Mouse (Mus musculus) kidney, postnatal 0 days (tissue): ENCODE measurements around the gene Naa80. TPM values are rescaled to one million over a fixed set of nuclear protein-coding genes. Genes with fewer than 3 reads are reported as not detected.
A peak's percentile ranks its signal among the peaks of the same experiment; 100 is the strongest.

Source experiments
- ATAC-seq: fragments of 200-750 bp; cut with Nextera tagmentation; replicated peaks from 2 replicates; pipeline ENCODE4 v1.8.0; 2017; ENCODE audit warnings: low read depth, moderate number of reproducible peaks, moderate TSS enrichment, moderate library complexity; ENCODE audit not compliant: low FRiP score
- DNase-seq: peaks from one replicate; pipeline ENCODE4 v3.0.0-alpha.2; 2016; ENCODE audit warnings: low spot score
- H3K27ac ChIP-seq: fragments of 300-500 bp; sonication (generic); 2 replicates; pipeline ENCODE4 v1.5.1; 2014; ENCODE audit warnings: mild to moderate bottlenecking
- H3K27me3 ChIP-seq: fragments of 300-500 bp; sonication (generic); 2 replicates; pipeline ENCODE4 v1.6.1; 2014; ENCODE audit warnings: low read length, mixed read lengths; ENCODE audit not compliant: insufficient read depth
- H3K36me3 ChIP-seq: fragments of 300-500 bp; sonication (generic); 2 replicates; pipeline ENCODE4 v1.6.1; 2014; ENCODE audit warnings: low read length, mixed read lengths; ENCODE audit not compliant: insufficient read depth
- H3K4me1 ChIP-seq: fragments of 300-500 bp; sonication (generic); replicated peaks from 2 replicates; pipeline ENCODE4 v1.6.1; 2014; ENCODE audit warnings: antibody characterized with exemption, low read length, mixed read lengths; ENCODE audit not compliant: insufficient read depth
- H3K4me2 ChIP-seq: fragments of 300-500 bp; sonication (generic); 2 replicates; pipeline ENCODE4 v1.6.1; 2014; ENCODE audit warnings: mild to moderate bottlenecking, low read length, moderate library complexity, mixed read lengths
- H3K4me3 ChIP-seq: fragments of 300-500 bp; sonication (generic); replicated peaks from 2 replicates; pipeline ENCODE4 v1.5.1; 2014; ENCODE audit warnings: low read depth, low read length
- H3K9ac ChIP-seq: fragments of 300-500 bp; sonication (generic); 2 replicates; pipeline ENCODE4 v1.6.1; 2014; ENCODE audit warnings: low read depth, low read length
- H3K9me3 ChIP-seq: fragments of 300-500 bp; sonication (generic); replicated peaks from 2 replicates; pipeline ENCODE4 v1.6.1; 2016; ENCODE audit warnings: low read length, inconsistent platforms, mixed read lengths
- CTCF ChIP-seq: IDR thresholded peaks from 2 replicates; pipeline ENCODE4 v1.5.1; 2016; ENCODE audit warnings: antibody characterized with exemption, low read depth, mild to moderate bottlenecking, moderate library complexity
- WGBS: fragments of 180-500 bp; shearing (Covaris S2); extraction: QIAGEN DNeasy Blood & Tissue Kit; methylation state at CpG from one replicate; pipeline ENCODE4 v1.1.7; 2014; 5-methylcytosine and 5-hydroxymethylcytosine counted together
- polyA plus RNA-seq: library from polyadenylated mRNA; unstranded; fragments of >200 nt; fragmentation: Nextera tagmentation; extraction: Ambion mirVana; gene quantifications from 2 replicates; pipeline ENCODE4 v1.2.1, GENCODE M21; 2015

Gene Naa80
- polyA plus RNA-seq, 1 experiment from 2014 or later, result 22.3 TPM

GRCm38 (mm10) chr9:107631861-107632260, 53.2 kb downstream of the Naa80 start:
- 86% methylated on average over 8 of the region's 8 CpGs for whole genome bisulfite sequencing

DNA sequence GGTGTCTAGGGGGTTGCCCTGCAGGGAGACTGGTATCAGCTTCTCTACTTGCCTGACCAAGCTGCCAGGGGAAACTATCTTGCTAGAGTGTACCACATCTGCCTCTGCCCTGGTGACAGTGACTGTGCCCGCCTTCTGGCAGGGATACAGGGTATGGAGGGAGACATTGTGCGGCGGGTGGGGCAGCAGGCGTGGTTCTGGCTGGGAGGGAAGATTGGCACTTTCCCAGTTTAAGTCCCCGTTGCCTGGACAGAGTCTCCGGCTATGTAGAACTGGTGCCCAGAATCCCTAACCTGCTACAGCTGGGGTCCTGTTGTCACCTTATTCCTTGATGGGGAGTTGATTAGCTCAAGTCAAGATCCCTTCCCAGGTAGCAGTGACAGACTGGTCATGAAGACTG, 53.8 kb downstream of the Naa80 start:
- 48% methylated on average over 6 of the region's 6 CpGs for WGBS
- peak overlapping the region; percentile 72 for H3K4me3 ChIP-seq
- H3K9ac ChIP-seq, result peak overlapping the region; percentile 91
- TF ChIP-seq CTCF, result no peak
- H3K27me3 ChIP-seq, result no peaks in the 10 kb centered on the region
- no peak for DNase-seq
- peak overlapping the region; percentile 92 for H3K27ac ChIP-seq
- H3K9me3 ChIP-seq, result no peaks in the 10 kb centered on the region
- no peak for ATAC-seq
- no peaks in the 10 kb centered on the region for H3K36me3 ChIP-seq
- peaks cover 49% of the 10 kb centered on the region for H3K4me1 ChIP-seq
- peak overlapping the region; percentile 98 for H3K4me2 ChIP-seq

More at GRCm38 (mm10) chr9:107631861-107632260, 53.2 kb downstream of the Naa80 start:
- TF ChIP-seq CTCF, result no peak
- Histone ChIP-seq H3K4me1 (peaks cover 55% of the 10 kb centered on the region), H3K9ac (0 out of 2 replicates have a peak overlapping the region, but pooled peaks have one; percentile 18), H3K4me2 (peak overlapping the region; percentile 98), H3K9me3 (no peaks in the 10 kb centered on the region), H3K4me3 (no peak overlapping the region), H3K27me3 (no peaks in the 10 kb centered on the region), H3K27ac (peak overlapping the region; percentile 92; the same call in 1 of the 2 replicates), H3K36me3 (no peaks in the 10 kb centered on the region)
- no peak for DNase-seq
- no peak for ATAC-seq

GRCm38 (mm10) chr9:107633091-107633660, 54.5 kb downstream of the Naa80 start:
- no peak; the same call in 1 of the 2 replicates for ATAC-seq
- Histone ChIP-seq H3K4me3 (peak overlapping the region; percentile 72), H3K36me3 (no peaks in the 10 kb centered on the region), H3K27ac (peak overlapping the region; percentile 92), H3K27me3 (no peaks in the 10 kb centered on the region), H3K9ac (peak overlapping the region; percentile 91), H3K4me1 (peaks cover 42% of the 10 kb centered on the region), H3K4me2 (peak overlapping the region; percentile 98), H3K9me3 (no peaks in the 10 kb centered on the region)
- TF ChIP-seq CTCF, result no peak
- peak; percentile 93 for DNase-seq
- 2% methylated on average over 29 of the region's 33 CpGs for WGBS

Other genes starting within 250 kb of the Naa80 start
- 10.1 and 11.5 TPM in 2 replicates for gene Hemk1, start 240.5 kb upstream of the Naa80 start, polyA plus RNA-seq
- gene 6430571L13Rik, start 238.3 kb upstream of the Naa80 start, polyA plus RNA-seq, result 2.0 and 2.2 TPM in 2 replicates
- gene Cacna2d2, start 179.3 kb upstream of the Naa80 start, polyA plus RNA-seq, result 0.64 TPM in 2 replicates
- 53.2 and 54.7 TPM in 2 replicates for gene Tmem115, start 44.9 kb upstream of the Naa80 start, polyA plus RNA-seq
- gene Cyb561d2, start 36.7 kb upstream of the Naa80 start, polyA plus RNA-seq, result 50.1 and 53.9 TPM in 2 replicates
- 43.8 and 45.5 TPM in 2 replicates for gene Nprl2, start 36.7 kb upstream of the Naa80 start, polyA plus RNA-seq
- gene Zmynd10, start 31.6 kb upstream of the Naa80 start, polyA plus RNA-seq, result 6.7 and 7.9 TPM in 2 replicates
- 49.8 and 53.6 TPM in 2 replicates for gene Rassf1, start 27.3 kb upstream of the Naa80 start, polyA plus RNA-seq
- 52.1 and 53.0 TPM in 2 replicates for gene Tusc2, start 15.6 kb upstream of the Naa80 start, polyA plus RNA-seq
- gene Hyal2, start 10.9 kb upstream of the Naa80 start, polyA plus RNA-seq, result 87.7 and 88.8 TPM in 2 replicates
- 5.0 and 6.0 TPM in 2 replicates for gene Hyal1, start 2.0 kb upstream of the Naa80 start, polyA plus RNA-seq
- 1.3 and 2.0 TPM in 2 replicates for gene Hyal3, start 1.9 kb downstream of the Naa80 start, polyA plus RNA-seq
- gene Ifrd2, start 8.8 kb downstream of the Naa80 start, polyA plus RNA-seq, result 28.9 and 29.9 TPM in 2 replicates
- gene Sema3b, start 30.3 kb downstream of the Naa80 start, polyA plus RNA-seq, result 30.5 and 33.3 TPM in 2 replicates
- 351 and 359 TPM in 2 replicates for gene Gnai2, start 56.5 kb downstream of the Naa80 start, polyA plus RNA-seq
- gene Slc38a3, start 90.6 kb downstream of the Naa80 start, polyA plus RNA-seq, result 12.9 and 14.7 TPM in 2 replicates
- 0.89 and 1.2 TPM in 2 replicates for gene Gnat1, start 100.8 kb downstream of the Naa80 start, polyA plus RNA-seq
- 16.2 and 17.3 TPM in 2 replicates for gene Sema3f, start 131.6 kb downstream of the Naa80 start, polyA plus RNA-seq
- gene Rbm5, start 192.1 kb downstream of the Naa80 start, polyA plus RNA-seq, result 108 and 113 TPM in 2 replicates